Comparison of ENCODE assay signal across 14 mouse cellular contexts in the genomic region with DNA sequence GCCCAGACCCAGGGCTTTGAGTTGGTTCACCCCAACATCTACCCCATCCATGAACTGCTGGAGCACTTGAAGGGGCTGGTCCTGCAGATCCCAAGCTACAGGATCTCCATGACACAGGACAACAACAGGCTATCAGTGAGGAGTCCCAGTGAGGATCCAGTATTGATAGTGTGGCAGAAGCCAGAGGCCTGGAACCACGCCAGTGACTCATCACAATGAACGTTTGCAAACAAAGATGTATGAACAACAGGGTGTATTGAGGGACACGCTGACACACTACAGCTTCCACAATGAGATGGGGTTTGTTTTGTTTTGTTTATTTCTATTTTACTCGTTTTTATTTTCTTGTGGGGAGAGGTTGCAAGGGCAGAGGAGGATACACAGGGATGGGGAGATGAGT. TPM values are rescaled to one million over a fixed set of nuclear protein-coding genes. Genes with fewer than 3 reads are reported as not detected.
A peak's percentile ranks its signal among the peaks of the same experiment; 100 is the strongest.
DNase-seq lines count a peak whose midpoint lies in the region; ATAC-seq and TF ChIP-seq lines count a peak whose summit lies in the region.
"Had no signal": no experiment of that assay in that cellular context is flagged by ENCODE, and none has a peak within 500 bp of the region (broad histone marks: within the 10 kb centered on the region; RNA-seq: fewer than 3 reads in every experiment).

No protein-coding gene starts in this region.

- H3K27ac ChIP-seq in heart, embryonic 11.5 days (ENCODE audit: low read depth, low read length) = no peak overlapping the region
- H3K27ac ChIP-seq in neural tube, embryonic 14.5 days (ENCODE audit: low read depth, low read length) = no peak overlapping the region
- H3K27ac ChIP-seq in stomach, postnatal 0 days (replicated peaks) = no peak overlapping the region
- H3K27ac ChIP-seq: forebrain, embryonic 15.5 days; heart, embryonic 15.5 days; hindbrain, embryonic 15.5 days; kidney, postnatal 0 days had no signal

- H3K9me3 ChIP-seq in heart, embryonic 11.5 days (replicated peaks; ENCODE audit: control insufficient read depth, low read length) = 0 out of 2 replicates have a peak, but pooled peaks cover 2% of the 10 kb centered on the region
- H3K9me3 ChIP-seq in neural tube, embryonic 14.5 days (ENCODE audit: control insufficient read depth, low read length) = no peaks in the 10 kb centered on the region
- no peaks in the 10 kb centered on the region for H3K9me3 ChIP-seq in stomach, postnatal 0 days (ENCODE audit: control insufficient read depth, low read length)
- H3K9me3 ChIP-seq: hindbrain, embryonic 15.5 days had no signal

- no peak overlapping the region for H3K9ac ChIP-seq in heart, embryonic 11.5 days (ENCODE audit: low read depth, low read length)
- no peak overlapping the region for H3K9ac ChIP-seq in neural tube, embryonic 14.5 days (replicated peaks; ENCODE audit: low read depth, low read length)
- no peak overlapping the region for H3K9ac ChIP-seq in stomach, postnatal 0 days (ENCODE audit: low read length)
- H3K9ac ChIP-seq: forebrain, embryonic 15.5 days; heart, embryonic 15.5 days; hindbrain, embryonic 15.5 days had no signal

- WGBS in heart, embryonic 11.5 days (ENCODE audit: insufficient replicate concordance) = 60% methylated on average over 4 of the region's 4 CpGs
- 60% methylated on average over 4 of the region's 4 CpGs for WGBS in neural tube, embryonic 14.5 days
- 66% methylated on average over 4 of the region's 4 CpGs for WGBS in stomach, postnatal 0 days

- no peak overlapping the region for H3K4me3 ChIP-seq in heart, embryonic 11.5 days (ENCODE audit: low read depth, low read length)
- H3K4me3 ChIP-seq in neural tube, embryonic 14.5 days (ENCODE audit: low read depth, low read length) = no peak overlapping the region
- H3K4me3 ChIP-seq in stomach, postnatal 0 days (ENCODE audit: low read depth, low read length) = no peak overlapping the region
- H3K4me3 ChIP-seq: forebrain, embryonic 15.5 days; heart, embryonic 15.5 days; hindbrain, embryonic 15.5 days; myocyte had no signal

- no peaks in the 10 kb centered on the region for H3K36me3 ChIP-seq in heart, embryonic 11.5 days (ENCODE audit: control insufficient read depth, insufficient read depth, low read length)
- no peaks in the 10 kb centered on the region for H3K36me3 ChIP-seq in neural tube, embryonic 14.5 days (ENCODE audit: control insufficient read depth, insufficient read depth, low read length)
- H3K36me3 ChIP-seq in stomach, postnatal 0 days (ENCODE audit: control insufficient read depth, insufficient read depth, low read length) = no peaks in the 10 kb centered on the region
- H3K36me3 ChIP-seq: forebrain, embryonic 15.5 days; heart, embryonic 15.5 days; hindbrain, embryonic 15.5 days had no signal

- ATAC-seq in heart, embryonic 11.5 days (replicated peaks; ENCODE audit: insufficient number of reproducible peaks, low FRiP score, low TSS enrichment) = 0 out of 2 replicates have a peak, but pooled peaks have one; percentile 14
- ATAC-seq in neural tube, embryonic 14.5 days (ENCODE audit: low read depth) = peak; percentile 41; the same call in 1 of the 2 replicates
- ATAC-seq in stomach, postnatal 0 days (ENCODE audit: low FRiP score, low TSS enrichment) = 0 out of 2 replicates have a peak, but pooled peaks have one; percentile 12

- H3K4me1 ChIP-seq in heart, embryonic 11.5 days (ENCODE audit: control insufficient read depth, insufficient read depth, low read length) = no peaks in the 10 kb centered on the region
- H3K4me1 ChIP-seq in neural tube, embryonic 14.5 days (ENCODE audit: control insufficient read depth, insufficient read depth, low read length) = no peaks in the 10 kb centered on the region
- H3K4me1 ChIP-seq in stomach, postnatal 0 days (replicated peaks; ENCODE audit: control insufficient read depth, insufficient read depth) = no peaks in the 10 kb centered on the region
- H3K4me1 ChIP-seq: forebrain, embryonic 15.5 days; heart, embryonic 15.5 days; hindbrain, embryonic 15.5 days had no signal

- no peaks in the 10 kb centered on the region for H3K27me3 ChIP-seq in heart, embryonic 11.5 days (ENCODE audit: control insufficient read depth, insufficient read depth, low read length)
- H3K27me3 ChIP-seq in neural tube, embryonic 14.5 days (ENCODE audit: control insufficient read depth, insufficient read depth, low read length) = no peaks in the 10 kb centered on the region
- no peaks in the 10 kb centered on the region for H3K27me3 ChIP-seq in stomach, postnatal 0 days (ENCODE audit: control insufficient read depth, insufficient read depth, low read length)
- H3K27me3 ChIP-seq: forebrain, embryonic 15.5 days; heart, embryonic 15.5 days; hindbrain, embryonic 15.5 days had no signal

- no peak for TF ChIP-seq CTCF in stomach, postnatal 0 days (IDR thresholded peaks at IDR 0.05; ENCODE audit: low read depth)

- DNase-seq in heart, adult 8-10 months (ENCODE audit: low spot score) = no peak
- no peak for DNase-seq in neural tube, embryonic 10.5 days (ENCODE audit: extremely low spot score, low spot score)
- DNase-seq in cerebellum, adult 9-11 months = peak; percentile 21
- no peak for DNase-seq in stomach, postnatal 0 days (ENCODE audit: low spot score)
- no peak for DNase-seq in urinary bladder, postnatal 25 days (ENCODE audit: low spot score)
- DNase-seq: gastrocnemius, postnatal 25 days; thymus, postnatal 36 days had no signal

- no peak for TF ChIP-seq EP300 in stomach, postnatal 0 days (optimal IDR thresholded peaks at IDR 0.05)

- H3K4me2 ChIP-seq in heart, embryonic 11.5 days = no peak overlapping the region
- H3K4me2 ChIP-seq in neural tube, embryonic 14.5 days (ENCODE audit: low read depth, low read length) = no peak overlapping the region
- H3K4me2 ChIP-seq in stomach, postnatal 0 days (replicated peaks; ENCODE audit: low read depth) = no peak overlapping the region
- H3K4me2 ChIP-seq: forebrain, embryonic 15.5 days; heart, embryonic 15.5 days; hindbrain, embryonic 15.5 days had no signal

RNA-seq across cellular contexts. Expression of a gene that starts 17.7 kb away (rescaled TPM):
- 36.8 and 38.0 TPM in 2 replicates for polyA plus RNA-seq in heart, embryonic 11.5 days (2014; fragmentation: Nextera tagmentation; extraction: Ambion mirVana)
- 10 to 100 TPM; 11.5 to 13.3 (median 12.3) TPM for total RNA-seq in heart, adult 8-10 months (2022)
- 30.8 and 31.0 TPM in 2 replicates for polyA plus RNA-seq in neural tube, embryonic 14.5 days (2014; fragmentation: Nextera tagmentation; extraction: Ambion mirVana)
- 44.3 and 45.3 TPM in 2 replicates for polyA plus RNA-seq in stomach, postnatal 0 days (2015; fragmentation: Nextera tagmentation; extraction: Ambion mirVana)
